Mouse (Mus musculus): ENCODE data around the gene Map2k7. TPM values are rescaled to one million over a fixed set of nuclear protein-coding genes. Genes with fewer than 3 reads are reported as not detected.

Gene Map2k7
- polyA plus RNA-seq, 1 experiment: 63.5 TPM

DNA sequence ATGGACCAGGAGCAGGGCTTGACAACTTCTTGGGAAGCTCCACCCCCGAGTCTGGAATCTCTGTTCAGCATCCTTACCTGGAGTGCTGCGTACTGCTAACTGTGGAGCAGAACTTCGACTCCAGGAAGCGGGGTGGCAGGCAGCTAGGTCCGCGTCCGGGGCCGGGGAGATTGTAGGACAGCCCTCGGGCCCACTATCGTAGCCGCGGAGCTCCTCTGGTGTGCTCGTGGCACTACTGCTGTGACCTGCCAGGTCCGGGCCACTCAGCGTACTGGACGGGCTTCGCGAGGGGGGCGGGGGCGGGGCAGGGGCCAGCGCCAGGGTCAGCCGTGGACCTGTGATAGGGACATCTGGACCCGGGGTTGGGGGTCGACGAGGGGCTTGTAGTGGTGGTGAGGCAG, 25.7 kb upstream of the Map2k7 start:
- TF ChIP-seq POLR2A (IDR thresholded peaks at IDR 0.05; ENCODE audit: borderline replicate concordance, extremely low read depth, insufficient read depth, insufficient read length, poor library complexity, severe bottlenecking): no peak
- TF ChIP-seq CTCF (IDR thresholded peaks at IDR 0.05; ENCODE audit: borderline replicate concordance, extremely low read depth, insufficient read depth, insufficient read length): no peak
- DNase-seq (ENCODE audit: low read depth): peak; percentile 43

DNA sequence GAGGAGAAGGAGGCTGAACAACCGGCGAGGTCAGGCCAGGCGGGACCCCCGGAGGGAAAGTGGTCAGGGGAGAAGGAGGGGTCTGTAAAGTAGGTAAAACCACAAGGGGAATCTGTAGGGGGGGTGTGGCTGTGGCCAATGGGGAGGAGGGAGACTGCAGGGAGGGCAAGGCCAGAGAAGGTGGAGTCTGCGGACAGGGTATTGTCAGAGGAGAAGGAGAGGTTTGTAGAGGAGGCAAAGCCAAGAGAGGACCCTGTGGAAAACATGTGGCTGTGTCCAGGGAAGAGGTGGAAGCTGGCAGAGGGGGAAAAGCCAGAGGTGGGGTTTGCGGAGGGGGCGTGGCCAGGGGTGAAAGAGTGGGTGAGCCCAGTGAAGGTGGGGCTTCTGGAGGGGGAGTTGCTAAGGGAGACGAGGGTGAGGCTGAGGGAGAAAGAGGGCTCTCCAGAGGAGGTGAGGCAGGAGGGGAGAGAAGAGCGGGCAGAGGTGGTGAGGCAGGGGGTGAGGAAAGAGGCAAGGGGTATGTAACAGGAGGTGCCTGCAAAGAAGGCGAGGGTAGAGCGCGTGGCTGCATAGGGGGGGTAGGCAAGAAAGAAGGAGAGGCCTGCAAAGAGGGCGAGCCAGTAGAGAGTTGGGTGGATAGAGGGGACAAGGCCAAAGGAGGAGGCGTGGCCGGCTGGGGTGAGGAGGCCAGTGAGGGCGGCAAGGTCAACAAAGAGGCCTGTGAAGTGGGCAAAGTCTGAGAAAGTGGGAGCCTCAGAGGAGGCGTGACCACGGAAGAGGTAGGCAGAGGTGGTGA, 25.1 kb upstream of the Map2k7 start:
- TF ChIP-seq POLR2A (IDR thresholded peaks at IDR 0.05; ENCODE audit: borderline replicate concordance, extremely low read depth, insufficient read depth, insufficient read length, poor library complexity, severe bottlenecking) (no peak), CTCF (IDR thresholded peaks at IDR 0.05; ENCODE audit: borderline replicate concordance, extremely low read depth, insufficient read depth, insufficient read length) (no peak)
- peak; percentile 74 for DNase-seq (ENCODE audit: low read depth)

DNA sequence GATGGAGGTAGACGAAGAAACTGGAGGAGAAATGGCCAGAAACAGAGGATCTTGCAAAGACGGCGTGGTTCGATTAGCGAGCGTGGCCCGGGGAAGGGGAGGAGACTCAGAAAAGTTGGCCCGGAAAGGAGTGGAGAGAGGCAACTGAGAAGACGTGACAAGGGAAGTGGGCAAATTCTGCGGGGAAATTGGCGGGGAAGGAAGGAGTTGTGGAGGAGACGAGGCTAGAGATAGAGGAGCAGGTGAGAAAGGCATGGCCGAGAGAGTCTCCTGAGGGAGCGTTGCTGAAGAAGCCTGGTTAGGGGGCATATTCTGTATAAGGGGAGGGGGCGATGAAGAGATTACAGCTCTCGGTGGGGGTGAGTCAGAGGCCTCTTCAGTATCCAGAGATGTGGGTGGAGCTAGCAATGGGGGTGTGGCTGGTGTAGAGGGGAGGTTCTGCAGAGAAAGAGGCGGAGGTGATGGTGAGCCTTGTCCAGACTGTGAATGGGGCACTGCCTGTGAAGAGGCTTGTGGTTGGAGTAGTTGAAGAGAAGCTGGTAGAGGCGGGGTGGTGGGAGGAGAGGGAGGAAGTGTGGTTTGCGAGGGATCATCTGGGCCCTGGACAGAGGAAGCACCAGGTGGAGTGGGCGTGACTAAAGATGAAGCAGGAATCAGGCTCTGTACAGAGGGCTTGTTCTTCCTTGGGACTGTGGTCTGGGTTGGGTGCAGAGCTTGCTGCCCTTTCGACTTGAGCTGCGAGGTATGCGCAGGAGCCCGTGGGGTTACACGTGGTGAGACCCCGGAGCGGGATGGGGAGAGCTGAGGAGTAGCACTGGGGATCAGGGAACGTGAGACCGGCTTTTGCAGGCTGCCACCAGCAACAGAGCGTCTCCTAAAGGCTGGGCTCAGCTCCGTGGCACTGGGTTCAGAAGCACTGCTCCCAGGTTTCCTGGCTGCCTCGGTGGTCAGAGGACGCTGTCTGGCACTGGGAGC, 24.2 kb upstream of the Map2k7 start:
- DNase-seq (ENCODE audit: low read depth): peak; percentile 61

GRCm38 (mm10) chr8:4216296-4216695, 22.2 kb upstream of the Map2k7 start:
- TF ChIP-seq CTCF (IDR thresholded peaks at IDR 0.05; ENCODE audit: borderline replicate concordance, extremely low read depth, insufficient read depth, insufficient read length) (no peak), POLR2A (IDR thresholded peaks at IDR 0.05; ENCODE audit: borderline replicate concordance, extremely low read depth, insufficient read depth, insufficient read length, poor library complexity, severe bottlenecking) (no peak)
- no peak for DNase-seq (ENCODE audit: low read depth)

More for the DNA sequence above, 24.2 kb upstream of the Map2k7 start:
- TF ChIP-seq POLR2A (IDR thresholded peaks at IDR 0.05; ENCODE audit: borderline replicate concordance, extremely low read depth, insufficient read depth, insufficient read length, poor library complexity, severe bottlenecking) (no peak), CTCF (IDR thresholded peaks at IDR 0.05; ENCODE audit: borderline replicate concordance, extremely low read depth, insufficient read depth, insufficient read length) (no peak)

GRCm38 (mm10) chr8:4216791-4217621, 21.5 kb upstream of the Map2k7 start, which contains the start of gene Prr36:
Gene Prr36, minus strand, starts transcription at chr8:4217459.
- DNase-seq (ENCODE audit: low read depth): peak; percentile 96
- TF ChIP-seq CTCF (IDR thresholded peaks at IDR 0.05; ENCODE audit: borderline replicate concordance, extremely low read depth, insufficient read depth, insufficient read length) (no peak), POLR2A (IDR thresholded peaks at IDR 0.05; ENCODE audit: borderline replicate concordance, extremely low read depth, insufficient read depth, insufficient read length, poor library complexity, severe bottlenecking) (peak; percentile 59; the same call in 1 of the 2 replicates)

DNA sequence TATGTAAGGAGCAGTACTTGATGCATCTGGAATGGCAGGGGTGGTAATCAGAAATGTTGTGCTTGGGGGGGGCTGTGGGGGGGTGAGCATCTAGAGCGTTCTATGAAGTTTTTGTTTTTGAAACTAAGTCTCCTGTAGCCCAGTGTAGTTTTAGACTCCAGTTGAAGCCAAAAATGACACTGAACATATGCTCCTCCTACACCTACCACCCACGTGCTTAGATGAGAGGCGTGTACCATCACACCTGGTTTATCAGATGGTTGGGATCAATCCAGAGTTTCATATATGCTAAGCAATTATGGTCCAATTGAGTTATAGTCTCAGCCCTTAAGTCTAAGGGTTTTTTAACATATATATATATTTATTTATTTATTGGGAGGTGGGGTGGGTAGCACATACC, 18.9 kb upstream of the Map2k7 start:
- DNase-seq (ENCODE audit: low read depth): no peak
- no peak for TF ChIP-seq POLR2A (IDR thresholded peaks at IDR 0.05; ENCODE audit: borderline replicate concordance, extremely low read depth, insufficient read depth, insufficient read length, poor library complexity, severe bottlenecking)
- no peak for TF ChIP-seq CTCF (IDR thresholded peaks at IDR 0.05; ENCODE audit: borderline replicate concordance, extremely low read depth, insufficient read depth, insufficient read length)

GRCm38 (mm10) chr8:4222059-4222458, 16.5 kb upstream of the Map2k7 start:
- no peak for DNase-seq (ENCODE audit: low read depth)
- TF ChIP-seq CTCF (IDR thresholded peaks at IDR 0.05; ENCODE audit: borderline replicate concordance, extremely low read depth, insufficient read depth, insufficient read length) (no peak), POLR2A (IDR thresholded peaks at IDR 0.05; ENCODE audit: borderline replicate concordance, extremely low read depth, insufficient read depth, insufficient read length, poor library complexity, severe bottlenecking) (no peak)

DNA sequence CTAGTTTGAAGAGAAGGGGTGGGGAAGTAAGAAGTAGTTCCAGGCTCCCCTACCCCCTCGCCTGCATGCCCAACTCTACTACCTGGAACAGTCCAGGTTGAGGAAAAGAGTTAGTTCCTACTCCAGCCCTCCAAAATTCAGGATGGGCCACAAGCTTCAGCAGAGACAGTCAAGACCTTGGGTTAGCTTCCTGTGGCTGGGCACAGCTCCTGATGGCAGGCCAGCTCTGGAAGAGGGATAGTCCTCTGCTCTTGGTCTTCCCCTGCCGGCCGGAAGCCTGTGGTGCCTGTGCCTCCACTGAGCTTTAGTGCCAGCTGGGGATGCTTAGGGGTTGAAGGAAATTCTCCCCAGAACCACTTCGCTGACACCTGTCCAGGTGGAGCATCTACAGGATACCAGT, 12.2 kb upstream of the Map2k7 start:
- TF ChIP-seq POLR2A (IDR thresholded peaks at IDR 0.05; ENCODE audit: borderline replicate concordance, extremely low read depth, insufficient read depth, insufficient read length, poor library complexity, severe bottlenecking) (no peak), CTCF (IDR thresholded peaks at IDR 0.05; ENCODE audit: borderline replicate concordance, extremely low read depth, insufficient read depth, insufficient read length) (no peak)
- DNase-seq (ENCODE audit: low read depth): no peak

DNA sequence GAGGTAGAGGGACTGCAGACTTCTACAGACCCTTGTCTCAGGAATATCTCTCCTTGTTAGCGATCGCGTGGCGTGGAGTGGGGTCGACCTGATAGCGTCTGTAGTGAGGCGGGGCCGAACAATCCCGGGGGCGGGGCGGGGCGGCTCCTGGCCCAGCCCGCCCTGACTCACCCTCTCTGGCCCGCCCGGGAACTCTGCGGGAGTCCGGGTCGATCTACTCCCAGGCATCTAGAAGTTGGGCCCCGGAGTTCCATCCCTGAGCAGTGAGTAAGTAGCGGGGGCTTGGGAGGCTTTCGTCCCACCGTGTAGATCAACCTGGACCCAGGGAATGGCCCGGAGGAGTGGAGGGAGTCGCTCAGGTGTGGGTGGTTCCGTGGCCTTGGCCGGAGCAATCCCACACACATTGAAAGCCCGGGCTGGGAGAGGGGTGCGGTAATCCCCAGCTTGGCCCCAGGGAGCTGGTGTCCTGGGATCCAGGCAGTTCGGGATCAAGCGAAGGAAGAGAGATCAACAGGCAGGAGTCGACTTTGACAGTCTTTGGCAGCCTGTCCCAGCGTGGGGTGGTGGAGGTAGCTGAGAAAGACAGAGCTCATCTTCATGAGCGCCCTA, 11.7 kb upstream of the Map2k7 start, which contains the start of gene Lrrc8e:
Gene Lrrc8e, plus strand, starts transcription at position 89 of the 609 bp plus-strand sequence.
- no peak for DNase-seq (ENCODE audit: low read depth)
- TF ChIP-seq POLR2A (IDR thresholded peaks at IDR 0.05; ENCODE audit: borderline replicate concordance, extremely low read depth, insufficient read depth, insufficient read length, poor library complexity, severe bottlenecking): no peak
- TF ChIP-seq CTCF (IDR thresholded peaks at IDR 0.05; ENCODE audit: borderline replicate concordance, extremely low read depth, insufficient read depth, insufficient read length): no peak

- no peak for DNase-seq (ENCODE audit: low read depth)
- TF ChIP-seq CTCF (IDR thresholded peaks at IDR 0.05; ENCODE audit: borderline replicate concordance, extremely low read depth, insufficient read depth, insufficient read length): no peak
- TF ChIP-seq POLR2A (IDR thresholded peaks at IDR 0.05; ENCODE audit: borderline replicate concordance, extremely low read depth, insufficient read depth, insufficient read length, poor library complexity, severe bottlenecking): no peak
Observed at GRCm38 (mm10) chr8:4227919-4228318, 10.6 kb upstream of the Map2k7 start.

Measured in brain, embryonic 14.5 days (tissue).